Mouse (Mus musculus) small intestine, adult 2 months (tissue): ENCODE data around the gene Foxn4. TPM values are rescaled to one million over a fixed set of nuclear protein-coding genes. Genes with fewer than 3 reads are reported as not detected.
A peak's percentile ranks its signal among the peaks of the same experiment; 100 is the strongest.

Source experiments
- H3K27ac ChIP-seq: fragments of 200-500 bp; 2 replicates; pipeline ENCODE4 v1.5.1; 2012; ENCODE audit warnings: low read depth, low read length, control low read depth, inconsistent platforms; ENCODE audit not compliant: insufficient read depth
- H3K27me3 ChIP-seq: fragments of 200-500 bp; 2 replicates; pipeline ENCODE4 v1.6.1; 2012; ENCODE audit warnings: mild to moderate bottlenecking, moderate library complexity, low read length, inconsistent platforms; ENCODE audit not compliant: control insufficient read depth, insufficient read depth
- H3K36me3 ChIP-seq: fragments of 200-500 bp; 2 replicates; pipeline ENCODE4 v1.6.1; 2012; ENCODE audit warnings: mild to moderate bottlenecking, low read length, control low read depth, inconsistent platforms; ENCODE audit not compliant: control insufficient read depth, insufficient read depth
- H3K4me1 ChIP-seq: fragments of 200-500 bp; 2 replicates; pipeline ENCODE4 v1.6.1; 2012; ENCODE audit warnings: low read length, inconsistent platforms, mixed read lengths; ENCODE audit not compliant: control insufficient read depth, insufficient read depth, insufficient read length
- H3K4me3 ChIP-seq: fragments of 200-500 bp; 2 replicates; pipeline ENCODE4 v1.5.1; 2012; ENCODE audit warnings: low read depth, mild to moderate bottlenecking, control low read depth, inconsistent platforms, low read length, moderate library complexity
- CTCF ChIP-seq: fragments of 200-500 bp; IDR thresholded peaks from 2 replicates; pipeline ENCODE4 v1.5.1; 2012; ENCODE audit warnings: low read depth, mild to moderate bottlenecking, control low read depth, inconsistent platforms, low read length, moderate library complexity, mixed read lengths; ENCODE audit not compliant: insufficient replicate concordance, insufficient read length; ENCODE audit errors: extremely low read depth
- POLR2A ChIP-seq: fragments of 200-500 bp; IDR thresholded peaks from 2 replicates; pipeline ENCODE4 v1.6.1; 2012; ENCODE audit warnings: low read depth, mild to moderate bottlenecking, control low read depth, inconsistent platforms, low read length, moderate library complexity
- WGBS: fragments of 180-500 bp; shearing (Covaris S2); methylation state at CpG from one replicate; pipeline ENCODE4 v1.1.7; 2018; 5-methylcytosine and 5-hydroxymethylcytosine counted together
- polyA plus RNA-seq: library from polyadenylated mRNA; depleted of rRNA; stranded (reverse); fragments of >200 nt; gene quantifications from 2 replicates; pipeline ENCODE4 v1.2.3, GENCODE M21; 2012

Foxn4 gene
- polyA plus RNA-seq, 1 experiment, result not detected

GRCm38 (mm10) chr5:114288396-114288795 lies 14.8 kb upstream of the Foxn4 start:
- H3K4me3 ChIP-seq, result no peak overlapping the region
- H3K27ac ChIP-seq, result no peak overlapping the region
- TF ChIP-seq CTCF (no peak), POLR2A (no peak)
- 79% methylated on average over 5 of the region's 5 CpGs for WGBS
- H3K4me1 ChIP-seq, result no peaks in the 10 kb centered on the region
- no peaks in the 10 kb centered on the region for H3K36me3 ChIP-seq
- H3K27me3 ChIP-seq, result peaks cover 7% of the 10 kb centered on the region; the same call in 1 of the 2 replicates

DNA sequence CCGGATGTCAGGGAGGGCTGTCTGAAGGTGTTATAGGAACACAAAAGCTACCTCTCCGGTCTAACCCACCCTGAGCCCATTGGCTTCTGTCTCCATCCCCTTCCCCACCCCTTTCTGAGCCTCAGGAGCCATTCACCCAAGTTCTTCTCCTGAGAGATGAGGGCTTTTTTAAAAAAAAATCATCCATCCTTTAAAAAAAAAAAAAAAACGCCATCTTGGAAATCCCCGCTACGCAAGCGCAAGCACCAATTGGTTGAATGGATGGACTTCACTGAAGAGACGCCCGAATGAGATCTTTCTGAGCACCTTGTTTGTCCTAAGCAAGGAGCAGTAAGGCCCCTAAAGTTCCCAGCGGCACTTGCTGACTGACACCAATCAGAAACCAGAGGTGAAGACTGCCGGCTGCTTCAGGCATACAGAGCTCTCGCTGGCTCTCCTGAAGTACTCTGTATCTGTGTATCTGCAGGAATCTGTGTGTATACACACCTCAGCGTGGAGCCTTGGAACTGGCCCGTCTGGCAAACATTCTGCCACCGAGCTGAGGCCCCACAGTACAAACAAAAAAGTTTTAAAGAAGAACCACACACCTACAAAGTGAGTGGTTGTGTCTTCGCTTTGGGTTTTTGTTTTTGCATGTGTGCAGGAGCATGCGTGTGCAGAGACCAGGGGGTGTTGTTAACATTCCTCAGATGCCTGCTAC lies 13.4 kb upstream of the Foxn4 start:
- TF ChIP-seq POLR2A (no peak), CTCF (no peak)
- Histone ChIP-seq H3K27me3 (peaks cover 7% of the 10 kb centered on the region; the same call in 1 of the 2 replicates), H3K4me1 (no peaks in the 10 kb centered on the region), H3K36me3 (no peaks in the 10 kb centered on the region), H3K4me3 (no peak overlapping the region), H3K27ac (no peak overlapping the region)
- 58% methylated on average over 16 of the region's 16 CpGs for WGBS

DNA sequence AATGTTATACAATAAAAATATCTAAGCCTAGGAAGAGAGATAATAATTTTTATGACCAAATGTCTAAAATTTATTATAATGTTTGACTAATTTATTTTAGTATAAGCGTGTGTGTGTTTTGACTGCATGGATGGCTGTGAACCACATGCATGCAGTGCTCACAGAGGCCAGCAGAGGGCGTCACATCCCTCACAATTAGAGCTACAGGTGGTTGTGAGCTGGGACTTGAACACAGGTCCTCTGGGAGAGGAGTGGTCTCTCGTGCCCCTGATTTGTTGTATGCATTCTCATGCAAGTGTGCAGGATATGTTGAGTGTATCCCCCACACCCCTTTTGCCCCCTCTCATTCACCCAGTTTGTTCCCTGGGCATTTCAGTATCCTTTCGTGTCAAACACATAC lies 12.5 kb upstream of the Foxn4 start:
- H3K36me3 ChIP-seq, result no peaks in the 10 kb centered on the region
- peaks cover 7% of the 10 kb centered on the region; the same call in 1 of the 2 replicates for H3K27me3 ChIP-seq
- no peak overlapping the region for H3K4me3 ChIP-seq
- no peak overlapping the region for H3K27ac ChIP-seq
- H3K4me1 ChIP-seq, result no peaks in the 10 kb centered on the region
- 70% methylated on average over 4 of the region's 4 CpGs for WGBS
- TF ChIP-seq POLR2A, result no peak
- TF ChIP-seq CTCF, result peak; percentile 42; the same call in 1 of the 2 replicates

- 86% methylated on average over 3 of the region's 3 CpGs for WGBS
Measured at GRCm38 (mm10) chr5:114285398-114285700, 11.7 kb upstream of the Foxn4 start.

GRCm38 (mm10) chr5:114284604-114285397 lies 11.2 kb upstream of the Foxn4 start:
- Histone ChIP-seq H3K4me3 (no peak overlapping the region), H3K27ac (no peak overlapping the region), H3K27me3 (peaks cover 7% of the 10 kb centered on the region; the same call in 1 of the 2 replicates), H3K4me1 (no peaks in the 10 kb centered on the region), H3K36me3 (no peaks in the 10 kb centered on the region)
- TF ChIP-seq POLR2A (no peak), CTCF (no peak)
- 54% methylated on average over 13 of the region's 13 CpGs for WGBS

More at GRCm38 (mm10) chr5:114285398-114285700, 11.7 kb upstream of the Foxn4 start:
- TF ChIP-seq CTCF (no peak), POLR2A (no peak)
- H3K36me3 ChIP-seq, result no peaks in the 10 kb centered on the region
- H3K4me1 ChIP-seq, result no peaks in the 10 kb centered on the region
- no peak overlapping the region for H3K4me3 ChIP-seq
- H3K27me3 ChIP-seq, result peaks cover 7% of the 10 kb centered on the region; the same call in 1 of the 2 replicates
- no peak overlapping the region for H3K27ac ChIP-seq

GRCm38 (mm10) chr5:114282346-114282745 lies 8.7 kb upstream of the Foxn4 start:
- peaks cover 3% of the 10 kb centered on the region; the same call in 1 of the 2 replicates for H3K27me3 ChIP-seq
- TF ChIP-seq POLR2A (no peak), CTCF (no peak)
- no peak overlapping the region for H3K27ac ChIP-seq
- no peak overlapping the region for H3K4me3 ChIP-seq
- H3K36me3 ChIP-seq, result no peaks in the 10 kb centered on the region
- H3K4me1 ChIP-seq, result no peaks in the 10 kb centered on the region
- WGBS, result 38% methylated on average over 6 of the region's 6 CpGs
